Mouse (Mus musculus): ENCODE results near the gene Gm3952. TPM values are rescaled to one million over a fixed set of nuclear protein-coding genes. Genes with fewer than 3 reads are reported as not detected.

Gm3952 gene
- polyA plus RNA-seq, 1 experiment from 2014 or later, result not detected

DNA sequence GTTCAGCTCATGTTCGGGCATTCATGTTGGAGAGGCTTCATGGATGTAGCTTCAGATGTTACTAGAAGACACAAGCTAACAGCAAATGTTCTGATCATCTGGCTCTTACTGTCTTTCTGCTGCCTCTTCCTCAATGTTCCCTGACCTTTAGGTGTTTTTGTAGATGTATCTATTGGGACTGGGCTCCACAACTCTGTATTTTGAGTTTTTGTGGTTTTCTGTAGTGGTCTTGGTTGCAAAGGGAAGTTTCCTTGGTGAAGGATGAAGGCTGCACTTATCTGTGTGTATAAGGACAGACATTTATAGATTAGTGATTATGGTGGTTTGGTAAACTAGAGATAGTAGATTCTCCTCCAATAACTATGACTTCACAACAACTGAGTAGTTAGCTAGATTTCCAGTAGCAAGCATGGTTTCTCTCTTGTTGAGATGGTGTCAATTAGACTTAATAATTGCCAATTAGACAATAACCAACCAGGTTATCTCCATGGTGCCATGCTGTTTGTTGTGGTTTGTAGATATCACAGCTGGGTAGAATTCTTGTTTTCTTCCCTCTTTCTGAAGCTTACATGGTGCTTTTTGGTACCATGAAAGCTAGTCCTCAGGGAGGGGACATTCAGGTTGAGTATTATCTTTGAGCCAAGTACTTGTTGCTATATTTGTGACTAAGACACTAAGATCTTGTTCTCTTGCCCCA is 101.6 kb downstream of the Gm3952 start:
- Histone ChIP-seq H3K9ac (no peak overlapping the region), H3K27ac (no peak overlapping the region), H3K4me2 (replicated peaks) (no peak overlapping the region), H3K9me3 (0 out of 2 replicates have a peak, but pooled peaks cover 3% of the 10 kb centered on the region), H3K4me1 (no peaks in the 10 kb centered on the region), H3K27me3 (replicated peaks) (no peaks in the 10 kb centered on the region), H3K36me3 (no peaks in the 10 kb centered on the region), H3K4me3 (no peak overlapping the region)
- WGBS, result 95% methylated on average over 1 of the region's 1 CpGs
- no peak for ATAC-seq (ENCODE audit: low FRiP score, low read depth)

Other genes starting within 250 kb of the Gm3952 start
- gene Itgb1, start 113.0 kb downstream of the Gm3952 start, polyA plus RNA-seq (2016; fragmentation: Nextera tagmentation; extraction: Ambion mirVana), result 158 and 174 TPM in 2 replicates